Mouse (Mus musculus): ENCODE data around the gene Rbfox2. TPM values are rescaled to one million over a fixed set of nuclear protein-coding genes. Genes with fewer than 3 reads are reported as not detected.
A peak's percentile ranks its signal among the peaks of the same experiment; 100 is the strongest.

Gene Rbfox2
- polyA plus RNA-seq, 1 experiment: 193 TPM

- peak overlapping the region; percentile 89 for H3K27ac ChIP-seq (ENCODE audit: insufficient read depth, low read length)
- no peak for TF ChIP-seq CTCF (IDR thresholded peaks at IDR 0.05; ENCODE audit: extremely low read depth, insufficient read depth, low read length)
- no peak for TF ChIP-seq POLR2A (IDR thresholded peaks at IDR 0.05; ENCODE audit: extremely low read depth, insufficient read depth, low read length)
- peaks cover 24% of the 10 kb centered on the region for H3K4me1 ChIP-seq (ENCODE audit: control insufficient read depth, insufficient read depth, low read length)
- peak overlapping the region; percentile 88 for H3K4me3 ChIP-seq (ENCODE audit: insufficient read depth, low read length)
Measured at GRCm38 (mm10) chr15:77150000-77150399, 156.8 kb downstream of the Rbfox2 start.

- no peak for TF ChIP-seq POLR2A (IDR thresholded peaks at IDR 0.05; ENCODE audit: extremely low read depth, insufficient read depth, low read length)
- TF ChIP-seq CTCF (IDR thresholded peaks at IDR 0.05; ENCODE audit: extremely low read depth, insufficient read depth, low read length): no peak
- H3K4me1 ChIP-seq (ENCODE audit: control insufficient read depth, insufficient read depth, low read length): peaks cover 24% of the 10 kb centered on the region
- no peak overlapping the region for H3K4me3 ChIP-seq (ENCODE audit: insufficient read depth, low read length)
- no peak overlapping the region for H3K27ac ChIP-seq (ENCODE audit: insufficient read depth, low read length)
Measured at GRCm38 (mm10) chr15:77149551-77149950, 157.3 kb downstream of the Rbfox2 start.

GRCm38 (mm10) chr15:77146942-77147341 is 159.9 kb downstream of the Rbfox2 start:
- Histone ChIP-seq H3K4me1 (ENCODE audit: control insufficient read depth, insufficient read depth, low read length) (peaks cover 27% of the 10 kb centered on the region), H3K4me3 (ENCODE audit: insufficient read depth, low read length) (no peak overlapping the region), H3K27ac (ENCODE audit: insufficient read depth, low read length) (no peak overlapping the region)
- TF ChIP-seq POLR2A (IDR thresholded peaks at IDR 0.05; ENCODE audit: extremely low read depth, insufficient read depth, low read length): no peak
- no peak for TF ChIP-seq CTCF (IDR thresholded peaks at IDR 0.05; ENCODE audit: extremely low read depth, insufficient read depth, low read length)

- Histone ChIP-seq H3K4me1 (ENCODE audit: control insufficient read depth, insufficient read depth, low read length) (peaks cover 29% of the 10 kb centered on the region), H3K4me3 (ENCODE audit: insufficient read depth, low read length) (no peak overlapping the region), H3K27ac (ENCODE audit: insufficient read depth, low read length) (no peak overlapping the region)
- TF ChIP-seq POLR2A (IDR thresholded peaks at IDR 0.05; ENCODE audit: extremely low read depth, insufficient read depth, low read length): no peak
- no peak for TF ChIP-seq CTCF (IDR thresholded peaks at IDR 0.05; ENCODE audit: extremely low read depth, insufficient read depth, low read length)
Measured at GRCm38 (mm10) chr15:77144960-77145359, 161.8 kb downstream of the Rbfox2 start.

GRCm38 (mm10) chr15:77142787-77143186 is 164.0 kb downstream of the Rbfox2 start:
- Histone ChIP-seq H3K4me3 (ENCODE audit: insufficient read depth, low read length) (no peak overlapping the region), H3K27ac (ENCODE audit: insufficient read depth, low read length) (no peak overlapping the region), H3K4me1 (ENCODE audit: control insufficient read depth, insufficient read depth, low read length) (peaks cover 25% of the 10 kb centered on the region)
- TF ChIP-seq CTCF (IDR thresholded peaks at IDR 0.05; ENCODE audit: extremely low read depth, insufficient read depth, low read length) (no peak), POLR2A (IDR thresholded peaks at IDR 0.05; ENCODE audit: extremely low read depth, insufficient read depth, low read length) (no peak)

GRCm38 (mm10) chr15:77142352-77142751 is 164.5 kb downstream of the Rbfox2 start:
- Histone ChIP-seq H3K4me1 (ENCODE audit: control insufficient read depth, insufficient read depth, low read length) (peaks cover 24% of the 10 kb centered on the region), H3K4me3 (ENCODE audit: insufficient read depth, low read length) (no peak overlapping the region), H3K27ac (ENCODE audit: insufficient read depth, low read length) (no peak overlapping the region)
- TF ChIP-seq POLR2A (IDR thresholded peaks at IDR 0.05; ENCODE audit: extremely low read depth, insufficient read depth, low read length) (no peak), CTCF (IDR thresholded peaks at IDR 0.05; ENCODE audit: extremely low read depth, insufficient read depth, low read length) (no peak)

- no peak overlapping the region for H3K27ac ChIP-seq (ENCODE audit: insufficient read depth, low read length)
- no peak overlapping the region for H3K4me3 ChIP-seq (ENCODE audit: insufficient read depth, low read length)
- no peak for TF ChIP-seq POLR2A (IDR thresholded peaks at IDR 0.05; ENCODE audit: extremely low read depth, insufficient read depth, low read length)
- no peak for TF ChIP-seq CTCF (IDR thresholded peaks at IDR 0.05; ENCODE audit: extremely low read depth, insufficient read depth, low read length)
- peaks cover 20% of the 10 kb centered on the region for H3K4me1 ChIP-seq (ENCODE audit: control insufficient read depth, insufficient read depth, low read length)
Measured at GRCm38 (mm10) chr15:77141711-77142110, 165.1 kb downstream of the Rbfox2 start.

GRCm38 (mm10) chr15:77138282-77138681 is 168.5 kb downstream of the Rbfox2 start:
- no peak overlapping the region for H3K27ac ChIP-seq (ENCODE audit: insufficient read depth, low read length)
- H3K4me3 ChIP-seq (ENCODE audit: insufficient read depth, low read length): no peak overlapping the region
- peaks cover 13% of the 10 kb centered on the region for H3K4me1 ChIP-seq (ENCODE audit: control insufficient read depth, insufficient read depth, low read length)
- TF ChIP-seq CTCF (IDR thresholded peaks at IDR 0.05; ENCODE audit: extremely low read depth, insufficient read depth, low read length) (no peak), POLR2A (IDR thresholded peaks at IDR 0.05; ENCODE audit: extremely low read depth, insufficient read depth, low read length) (no peak)

- no peak for TF ChIP-seq POLR2A (IDR thresholded peaks at IDR 0.05; ENCODE audit: extremely low read depth, insufficient read depth, low read length)
- no peak for TF ChIP-seq CTCF (IDR thresholded peaks at IDR 0.05; ENCODE audit: extremely low read depth, insufficient read depth, low read length)
- Histone ChIP-seq H3K4me3 (ENCODE audit: insufficient read depth, low read length) (no peak overlapping the region), H3K4me1 (ENCODE audit: control insufficient read depth, insufficient read depth, low read length) (peaks cover 6% of the 10 kb centered on the region), H3K27ac (ENCODE audit: insufficient read depth, low read length) (no peak overlapping the region)
Measured at GRCm38 (mm10) chr15:77134483-77134882, 172.3 kb downstream of the Rbfox2 start.

GRCm38 (mm10) chr15:77129154-77129553 is 177.7 kb downstream of the Rbfox2 start:
- Histone ChIP-seq H3K4me1 (ENCODE audit: control insufficient read depth, insufficient read depth, low read length) (peaks cover 4% of the 10 kb centered on the region; the same call in 1 of the 2 replicates), H3K27ac (ENCODE audit: insufficient read depth, low read length) (no peak overlapping the region), H3K4me3 (ENCODE audit: insufficient read depth, low read length) (no peak overlapping the region)
- no peak for TF ChIP-seq CTCF (IDR thresholded peaks at IDR 0.05; ENCODE audit: extremely low read depth, insufficient read depth, low read length)
- no peak for TF ChIP-seq POLR2A (IDR thresholded peaks at IDR 0.05; ENCODE audit: extremely low read depth, insufficient read depth, low read length)

Data from cortical plate, adult 2 months (tissue).